Mouse (Mus musculus): ENCODE data around the gene Zfp382. TPM values are rescaled to one million over a fixed set of nuclear protein-coding genes. Genes with fewer than 3 reads are reported as not detected.
A peak's percentile ranks its signal among the peaks of the same experiment; 100 is the strongest.
"Not testable (repeated sequence)": the region's sequence is repeated elsewhere in the genome, so short reads cannot be mapped to it uniquely, and the experiment has no call there.

The Zfp382 gene
- total RNA-seq, 2 experiments from 2014 or later = 1.2 to 3.3 TPM

DNA sequence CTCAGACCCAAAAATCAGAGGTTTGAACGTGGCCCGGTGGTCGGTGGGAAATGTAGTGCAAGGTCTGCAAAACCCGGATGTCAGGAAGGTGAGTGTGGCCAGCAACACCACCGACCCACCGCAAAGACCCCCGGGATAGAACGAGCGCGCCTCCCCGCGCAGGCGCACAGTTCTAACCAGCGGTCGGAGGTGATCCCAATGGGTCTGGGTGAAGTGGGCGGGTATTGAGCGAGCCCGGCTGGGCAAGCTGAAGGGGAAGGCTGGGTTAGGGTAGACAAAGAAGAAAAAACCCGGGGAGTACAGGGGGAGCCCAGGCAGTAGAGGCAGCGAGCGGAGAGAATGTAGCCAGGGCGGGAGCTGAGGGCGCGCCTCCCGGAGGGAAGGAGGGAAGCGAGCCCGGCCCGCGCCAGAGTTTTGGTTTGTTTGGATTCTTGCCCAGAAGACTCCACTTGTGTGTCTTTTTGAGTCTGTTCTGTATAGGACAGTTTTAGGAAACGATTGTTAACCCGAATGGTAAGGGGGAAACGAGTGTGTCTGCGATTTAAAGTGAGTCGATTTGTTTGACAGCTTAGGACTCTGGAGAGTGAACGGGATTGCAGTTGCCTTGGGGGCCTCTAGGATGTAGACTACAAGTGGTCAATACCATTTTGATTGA, 21.9 kb downstream of the Zfp382 start:
- ATAC-seq (replicated peaks; ENCODE audit: low FRiP score, poor library complexity, severe bottlenecking) = no peak

DNA sequence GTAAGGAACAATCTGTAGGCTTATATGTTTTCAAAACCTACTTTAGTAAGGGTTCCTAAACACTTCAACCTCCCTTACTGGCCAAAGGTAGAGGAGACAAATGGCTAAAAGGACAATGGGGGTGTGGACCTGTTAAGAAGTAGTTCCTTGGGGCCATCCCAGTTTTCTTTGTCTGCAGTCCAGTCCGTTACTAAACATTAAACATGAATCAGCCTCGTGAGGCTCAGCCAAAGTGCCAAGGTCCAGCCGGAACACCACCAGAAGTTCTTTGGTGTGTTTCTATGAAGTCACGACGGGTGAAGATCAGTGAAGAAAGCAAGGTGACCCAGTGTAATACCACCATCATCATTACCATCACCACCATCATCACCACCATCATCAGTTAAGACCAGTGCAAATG, 25.3 kb downstream of the Zfp382 start:
- ATAC-seq (replicated peaks; ENCODE audit: low FRiP score, poor library complexity, severe bottlenecking) = no peak

DNA sequence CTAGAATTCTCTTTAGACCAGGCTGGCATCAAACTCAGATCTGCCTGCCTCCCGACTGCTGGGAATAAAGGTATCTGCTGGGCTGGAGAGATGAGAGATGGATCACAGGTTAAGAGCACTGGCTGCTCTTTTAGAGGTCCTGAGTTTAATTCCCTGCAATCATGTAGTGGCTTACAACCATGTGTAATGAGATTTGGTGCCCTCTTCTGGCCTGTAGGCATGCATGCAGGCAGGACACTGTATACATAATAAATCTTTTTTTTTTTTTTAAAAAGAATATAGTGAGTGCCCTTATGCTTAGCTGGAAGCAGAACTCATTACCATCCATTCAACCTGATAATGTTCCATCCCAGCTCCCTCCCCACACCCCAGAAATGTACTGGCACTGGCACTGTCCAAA, 32.3 kb downstream of the Zfp382 start:
- ATAC-seq (replicated peaks; ENCODE audit: low FRiP score, poor library complexity, severe bottlenecking) = no peak

DNA sequence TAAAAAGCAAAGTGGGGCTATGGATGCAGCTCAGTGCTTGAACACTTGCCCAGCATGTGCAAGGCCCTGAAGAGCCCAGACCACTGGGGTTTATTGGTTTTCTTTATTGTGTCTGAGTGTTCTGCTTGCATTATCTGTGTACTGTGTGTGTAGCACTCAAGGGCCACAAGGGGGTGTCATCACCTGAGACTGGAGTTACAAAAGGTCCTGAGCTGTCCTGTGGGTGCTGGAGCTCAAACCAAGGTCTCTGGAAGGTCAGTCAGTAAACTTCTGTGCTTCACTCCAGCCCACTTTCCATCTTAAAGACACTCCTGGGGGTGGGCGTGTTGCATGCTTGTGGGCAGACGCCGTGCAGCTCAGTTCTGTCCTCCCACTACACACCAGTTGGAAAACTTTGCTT, 33.8 kb downstream of the Zfp382 start:
- no peak for ATAC-seq (replicated peaks; ENCODE audit: low FRiP score, poor library complexity, severe bottlenecking)

DNA sequence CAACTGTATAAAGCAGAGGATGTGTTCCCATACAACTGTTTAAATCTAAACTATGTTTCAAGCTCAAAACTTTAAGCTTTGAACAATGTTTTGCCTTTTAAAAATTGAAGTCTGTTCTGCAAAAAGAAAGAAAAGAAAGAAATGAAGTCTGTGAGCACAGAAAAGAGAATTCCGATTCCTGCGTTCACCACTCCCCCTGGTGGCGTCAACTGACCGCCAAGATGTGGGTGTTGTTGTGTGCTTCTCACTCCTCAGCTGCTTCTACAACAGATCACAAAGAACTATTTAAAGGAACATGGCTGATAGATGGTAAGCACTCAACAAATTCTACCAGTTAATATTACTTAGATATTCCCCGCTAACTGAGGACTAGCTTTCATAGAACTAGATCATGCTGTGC, 41.4 kb downstream of the Zfp382 start:
- ATAC-seq (replicated peaks; ENCODE audit: low FRiP score, poor library complexity, severe bottlenecking) = no peak

DNA sequence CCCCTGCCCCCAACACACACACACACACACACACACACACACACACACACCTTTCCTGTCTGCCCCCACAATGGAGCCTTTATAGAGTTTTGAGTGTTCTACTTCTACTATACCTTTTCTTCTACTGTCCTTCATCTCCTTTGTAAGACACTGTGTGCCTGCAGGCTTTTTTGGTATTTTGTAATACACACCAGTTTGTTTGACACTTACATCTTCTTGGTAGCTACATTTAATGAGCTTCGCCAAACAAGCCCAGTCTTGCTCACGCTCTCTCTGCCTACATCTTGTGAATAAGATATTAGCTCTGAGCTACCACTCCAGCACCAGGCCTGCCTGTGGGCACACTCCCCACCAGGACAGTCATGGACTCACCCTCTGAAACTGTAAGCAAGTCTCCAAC, 43.0 kb downstream of the Zfp382 start:
- ATAC-seq (replicated peaks; ENCODE audit: low FRiP score, poor library complexity, severe bottlenecking) = no peak

DNA sequence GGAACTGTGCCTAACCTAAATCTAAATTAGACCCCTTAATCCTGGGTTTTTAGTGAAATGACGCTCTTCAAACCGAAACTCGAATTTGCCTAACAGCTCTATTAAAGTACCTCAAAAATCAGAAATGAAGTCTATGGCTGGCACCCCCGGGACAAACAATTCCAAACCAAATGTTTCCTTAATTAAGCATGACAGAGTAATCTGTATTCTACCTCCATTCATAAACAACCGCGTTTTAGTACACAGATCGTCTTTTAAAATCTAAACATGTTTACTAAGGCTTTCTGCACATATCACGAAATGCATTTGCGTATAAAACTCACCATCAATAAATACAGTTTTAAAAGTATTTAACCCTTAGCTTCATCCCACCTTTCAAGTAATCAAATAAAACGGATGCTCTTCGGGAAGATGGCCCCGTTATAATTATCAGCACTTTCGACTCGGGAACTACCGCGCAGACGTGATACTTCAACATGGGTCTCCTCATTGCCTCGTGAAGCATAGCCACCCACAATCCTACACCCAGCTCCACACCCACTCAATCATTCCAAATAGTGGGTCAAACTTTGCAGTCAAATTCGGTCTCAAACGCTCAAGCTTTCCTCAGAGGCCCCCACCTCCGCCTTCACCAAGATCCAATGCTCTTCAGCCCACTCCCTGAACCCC, 47.3 kb downstream of the Zfp382 start:
- peak; percentile 54 for ATAC-seq (replicated peaks; ENCODE audit: low FRiP score, poor library complexity, severe bottlenecking)

DNA sequence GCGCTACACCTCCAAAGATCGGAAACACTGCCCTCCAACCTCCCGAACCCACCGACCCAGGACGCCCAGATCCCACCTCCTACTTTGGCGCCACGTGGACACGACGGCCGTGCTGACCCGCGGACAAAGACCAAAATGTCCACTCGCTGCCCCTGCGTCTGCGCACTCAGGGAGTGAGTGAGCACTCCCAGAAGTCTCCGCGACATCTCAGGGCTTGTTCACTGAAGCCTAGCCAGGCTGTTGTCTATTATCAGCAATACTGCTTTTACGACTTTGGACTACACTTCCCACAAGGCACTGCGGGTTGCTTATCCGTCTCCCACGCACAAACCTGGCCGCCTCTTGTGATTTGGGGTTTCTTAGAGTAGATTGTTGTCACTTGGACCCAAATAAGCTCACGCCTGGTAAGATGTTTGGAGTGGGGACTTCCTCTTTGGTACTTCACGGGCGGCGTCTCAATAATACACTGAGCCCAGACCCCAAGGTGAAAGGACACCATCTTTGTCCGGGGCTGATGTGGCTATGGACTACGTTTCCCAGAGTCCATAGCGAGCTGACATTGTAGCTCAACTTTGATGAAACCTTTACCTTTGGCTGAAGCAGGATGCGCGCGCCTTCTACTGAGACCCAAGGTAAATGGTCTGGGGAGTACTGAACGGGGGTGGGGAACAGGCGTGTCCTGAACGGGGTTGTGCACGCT, 48.0 kb downstream of the Zfp382 start, which contains the start of gene Zfp146:
Gene Zfp146 (minus strand): TSS at position 168 of the 700 bp plus-strand sequence.
- ATAC-seq (replicated peaks; ENCODE audit: low FRiP score, poor library complexity, severe bottlenecking) = peak; percentile 95

DNA sequence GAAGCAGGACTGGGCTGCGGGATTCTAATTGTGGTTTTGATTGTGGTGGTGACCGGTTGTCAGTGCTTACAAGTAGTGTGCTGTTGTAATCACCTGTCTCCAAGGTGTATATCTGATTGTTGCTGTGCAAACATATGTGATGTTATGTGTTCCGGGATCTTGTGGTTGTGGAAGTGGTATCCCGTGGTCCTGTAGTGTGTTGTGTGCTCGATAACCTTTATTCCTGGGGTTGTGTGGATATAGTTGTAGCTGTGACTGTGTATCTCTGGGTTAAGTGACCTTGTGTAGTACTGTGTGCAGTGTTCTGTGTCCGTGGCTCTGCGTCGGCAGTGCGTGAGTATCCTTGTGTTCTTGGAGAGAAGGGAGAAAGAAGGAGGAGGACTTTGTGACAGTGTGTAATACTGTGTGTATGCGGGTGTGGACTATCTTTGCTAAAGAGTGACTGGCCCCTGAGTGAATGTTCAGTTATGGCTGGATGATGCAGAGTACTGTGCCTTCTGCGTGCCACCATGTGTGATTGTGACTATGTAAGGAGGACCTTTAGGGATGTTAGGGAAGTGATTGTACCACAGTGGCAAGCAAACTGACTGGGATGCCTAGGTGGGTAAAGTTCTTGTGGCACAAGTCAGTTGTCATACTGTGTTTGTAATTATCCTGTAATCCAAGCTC, 48.7 kb downstream of the Zfp382 start:
- peak; percentile 23 for ATAC-seq (replicated peaks; ENCODE audit: low FRiP score, poor library complexity, severe bottlenecking)

DNA sequence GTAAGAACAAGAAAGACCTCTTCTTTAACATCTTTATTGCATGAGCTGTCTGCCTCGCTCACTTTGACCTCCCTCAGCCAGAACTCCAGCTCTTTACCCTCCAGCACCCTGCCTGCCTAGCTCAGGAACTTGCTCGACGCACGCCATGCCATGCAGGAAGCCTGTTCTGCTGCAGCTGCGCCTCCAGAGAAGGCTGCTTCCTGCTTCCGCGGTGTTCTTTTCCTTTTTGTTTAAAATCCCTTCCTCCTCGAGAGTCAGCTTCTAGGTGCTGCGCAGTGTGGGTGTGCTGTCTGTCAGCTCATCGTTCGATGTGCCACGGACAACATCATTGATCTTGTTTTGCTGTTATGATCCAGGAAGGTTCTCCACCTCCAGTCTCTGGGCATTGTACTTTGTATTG, 54.7 kb downstream of the Zfp382 start:
- no peak for ATAC-seq (replicated peaks; ENCODE audit: low FRiP score, poor library complexity, severe bottlenecking)

DNA sequence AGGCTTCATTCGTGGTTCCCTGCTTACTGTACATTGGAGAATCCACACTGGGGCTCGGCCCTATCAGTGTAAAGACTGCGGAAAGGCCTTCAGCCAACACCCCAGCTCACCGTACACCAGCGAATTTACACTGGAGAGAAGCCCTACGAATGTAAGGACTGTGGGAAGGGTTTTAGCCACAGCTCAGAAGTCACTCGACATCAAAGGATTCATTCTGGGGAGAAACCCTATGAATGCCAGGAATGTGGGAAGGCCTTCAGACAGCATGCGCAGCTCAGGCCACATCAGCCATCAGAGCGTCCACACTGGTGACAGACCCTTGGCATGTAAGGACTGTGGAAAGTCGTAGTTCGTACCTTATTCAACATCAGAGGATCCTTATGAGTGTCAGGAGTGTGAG, 56.5 kb downstream of the Zfp382 start:
- ATAC-seq (replicated peaks; ENCODE audit: low FRiP score, poor library complexity, severe bottlenecking) = no peak

DNA sequence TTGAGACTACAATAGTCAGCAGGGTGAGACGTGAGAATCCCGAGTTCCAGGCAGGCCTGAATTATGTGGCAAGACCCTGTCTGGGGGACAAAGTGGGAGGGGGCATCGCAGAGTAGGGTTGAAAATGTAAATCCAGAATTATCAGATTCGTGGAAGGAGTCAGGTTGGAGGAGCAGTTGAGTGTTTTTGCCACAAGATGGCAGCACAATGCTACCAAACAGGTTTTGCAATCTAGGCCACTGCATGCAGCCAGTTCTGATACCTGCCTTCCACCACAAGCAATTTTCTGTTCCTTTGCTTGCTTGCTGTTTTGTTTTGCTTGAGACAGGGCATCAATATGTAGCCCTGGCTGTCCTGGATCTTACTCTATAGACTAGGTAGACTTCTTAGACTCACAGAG, 59.6 kb downstream of the Zfp382 start:
- peak; percentile 80 for ATAC-seq (replicated peaks; ENCODE audit: low FRiP score, poor library complexity, severe bottlenecking)

DNA sequence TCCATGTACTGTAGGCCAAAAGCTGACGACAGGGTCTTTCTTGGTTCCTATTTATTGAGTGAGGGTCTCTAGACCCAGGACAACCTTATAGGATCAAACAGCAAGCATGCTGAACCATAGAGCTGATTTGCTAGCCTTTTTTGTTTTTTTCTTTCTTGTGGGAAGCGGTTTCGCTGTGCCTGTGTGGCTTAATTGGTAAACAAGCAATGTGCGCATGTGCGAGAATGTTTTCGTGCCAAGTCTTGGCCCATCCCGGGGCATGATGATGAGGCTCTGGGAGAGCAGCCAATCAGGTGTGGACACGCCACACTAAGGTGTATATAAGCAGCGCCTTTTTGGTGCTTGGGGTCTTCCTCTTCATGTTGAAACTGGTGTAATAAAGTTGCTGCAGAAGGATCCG, 60.2 kb downstream of the Zfp382 start:
- ATAC-seq (replicated peaks; ENCODE audit: low FRiP score, poor library complexity, severe bottlenecking) = not testable (repeated sequence)

DNA sequence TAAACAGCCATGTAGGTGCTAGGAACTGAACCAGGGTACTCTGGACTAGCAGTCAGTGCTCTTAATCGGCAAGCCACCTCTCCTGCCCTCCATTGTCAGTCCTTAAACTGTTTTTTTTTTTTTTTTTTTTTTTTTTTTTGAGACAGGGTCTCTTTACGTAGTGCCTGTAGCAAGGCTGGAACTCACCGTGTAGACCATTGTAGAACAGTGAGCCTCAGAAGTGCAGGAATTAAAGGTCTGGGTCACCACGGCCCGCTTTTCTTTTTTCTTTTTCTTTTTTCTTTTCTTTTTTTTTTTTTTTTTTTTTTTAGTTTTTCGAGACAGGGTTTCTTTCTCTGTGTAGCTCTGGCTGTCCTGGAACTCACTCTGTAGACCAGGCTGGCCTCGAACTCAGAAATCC, 61.4 kb downstream of the Zfp382 start:
- not testable (repeated sequence) for ATAC-seq (replicated peaks; ENCODE audit: low FRiP score, poor library complexity, severe bottlenecking)

DNA sequence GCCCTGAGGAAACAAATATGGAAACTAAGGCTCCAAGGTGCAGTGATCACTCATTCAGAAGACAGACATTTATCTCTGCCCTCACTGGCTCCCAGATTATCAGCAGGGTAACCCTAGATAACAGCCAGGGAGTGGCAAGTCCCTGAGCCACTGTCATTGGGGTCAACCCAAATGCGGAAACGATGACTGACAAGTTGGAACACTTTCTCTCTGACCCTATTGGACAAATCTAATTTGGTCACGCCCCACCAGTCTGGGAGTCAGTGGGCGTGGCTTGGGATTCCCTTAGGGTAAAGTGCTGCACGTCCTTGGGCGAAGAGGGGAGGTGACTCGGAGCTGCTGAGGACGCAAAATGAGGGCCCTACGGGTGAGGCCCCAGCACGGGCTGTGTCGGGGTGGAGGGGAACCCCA, 62.1 kb downstream of the Zfp382 start, which contains the start of gene Cox7a1:
Gene Cox7a1 (plus strand): TSS at position 266 of the 411 bp plus-strand sequence.
- peak; percentile 89 for ATAC-seq (replicated peaks; ENCODE audit: low FRiP score, poor library complexity, severe bottlenecking)

Other genes with a start within 250 kb of the Zfp382 start
- 1.0 and 1.2 TPM in 2 replicates for gene Zfp27, start 215.4 kb upstream of the Zfp382 start, total RNA-seq (2015; ENCODE audit: low replicate concordance)
- gene Zfp27, start 215.4 kb upstream of the Zfp382 start, total RNA-seq (2017; ENCODE audit: low replicate concordance) = 1.4 and 1.7 TPM in 2 replicates
- not detected in 2 replicates for gene Zfp383, start 213.7 kb upstream of the Zfp382 start, total RNA-seq (2015; ENCODE audit: low replicate concordance)
- not detected in 2 replicates for gene Zfp383, start 213.7 kb upstream of the Zfp382 start, total RNA-seq (2017; ENCODE audit: low replicate concordance)
- gene Zfp74, start 167.9 kb upstream of the Zfp382 start, total RNA-seq (2015; ENCODE audit: low replicate concordance) = 2.3 and 2.7 TPM in 2 replicates
- 1.4 and 1.7 TPM in 2 replicates for gene Zfp74, start 167.9 kb upstream of the Zfp382 start, total RNA-seq (2017; ENCODE audit: low replicate concordance)
- gene Zfp568, start 138.0 kb upstream of the Zfp382 start, total RNA-seq (2015; ENCODE audit: low replicate concordance) = 2.5 and 3.5 TPM in 2 replicates
- gene Zfp568, start 138.0 kb upstream of the Zfp382 start, total RNA-seq (2017; ENCODE audit: low replicate concordance) = 3.0 and 4.2 TPM in 2 replicates
- not detected in 2 replicates for gene Zfp14, start 70.6 kb upstream of the Zfp382 start, total RNA-seq (2015; ENCODE audit: low replicate concordance)
- gene Zfp14, start 70.6 kb upstream of the Zfp382 start, total RNA-seq (2017; ENCODE audit: low replicate concordance) = 1.7 TPM in 1 of 2 replicates, not detected in the other
- gene Zfp82, start 49.0 kb upstream of the Zfp382 start, total RNA-seq (2015; ENCODE audit: low replicate concordance) = not detected in 2 replicates
- 0.84 TPM in 1 of 2 replicates, not detected in the other for gene Zfp82, start 49.0 kb upstream of the Zfp382 start, total RNA-seq (2017; ENCODE audit: low replicate concordance)
- not detected in 2 replicates for gene Gm26920, start 31.5 kb upstream of the Zfp382 start, total RNA-seq (2015; ENCODE audit: low replicate concordance)
- not detected in 2 replicates for gene Gm26920, start 31.5 kb upstream of the Zfp382 start, total RNA-seq (2017; ENCODE audit: low replicate concordance)
- gene Zfp566, start 31.4 kb upstream of the Zfp382 start, total RNA-seq (2015; ENCODE audit: low replicate concordance) = 0.38 and 2.1 TPM in 2 replicates
- gene Zfp566, start 31.4 kb upstream of the Zfp382 start, total RNA-seq (2017; ENCODE audit: low replicate concordance) = 0.34 TPM in 1 of 2 replicates, not detected in the other
- 12.7 and 14.6 TPM in 2 replicates for gene Zfp260, start 27.2 kb upstream of the Zfp382 start, total RNA-seq (2015; ENCODE audit: low replicate concordance)
- gene Zfp260, start 27.2 kb upstream of the Zfp382 start, total RNA-seq (2017; ENCODE audit: low replicate concordance) = 4.5 and 10.7 TPM in 2 replicates
- 21.5 and 34.4 TPM in 2 replicates for gene Zfp146, start 47.8 kb downstream of the Zfp382 start, total RNA-seq (2015; ENCODE audit: low replicate concordance)
- 30.3 and 56.9 TPM in 2 replicates for gene Zfp146, start 47.8 kb downstream of the Zfp382 start, total RNA-seq (2017; ENCODE audit: low replicate concordance)
- not detected in 2 replicates for gene Cox7a1, start 62.2 kb downstream of the Zfp382 start, total RNA-seq (2015; ENCODE audit: low replicate concordance)
- gene Cox7a1, start 62.2 kb downstream of the Zfp382 start, total RNA-seq (2017; ENCODE audit: low replicate concordance) = not detected in 2 replicates
- gene Capns1, start 76.9 kb downstream of the Zfp382 start, total RNA-seq (2015; ENCODE audit: low replicate concordance) = 121 and 178 TPM in 2 replicates
- 60.6 and 91.3 TPM in 2 replicates for gene Capns1, start 76.9 kb downstream of the Zfp382 start, total RNA-seq (2017; ENCODE audit: low replicate concordance)
- gene Polr2i, start 110.0 kb downstream of the Zfp382 start, total RNA-seq (2015; ENCODE audit: low replicate concordance) = 9.8 and 22.1 TPM in 2 replicates
- gene Polr2i, start 110.0 kb downstream of the Zfp382 start, total RNA-seq (2017; ENCODE audit: low replicate concordance) = 11.0 and 12.6 TPM in 2 replicates
- gene Tbcb, start 110.3 kb downstream of the Zfp382 start, total RNA-seq (2015; ENCODE audit: low replicate concordance) = 36.4 and 38.6 TPM in 2 replicates
- gene Tbcb, start 110.3 kb downstream of the Zfp382 start, total RNA-seq (2017; ENCODE audit: low replicate concordance) = 6.3 and 11.7 TPM in 2 replicates
- not detected in 2 replicates for gene Ovol3, start 113.8 kb downstream of the Zfp382 start, total RNA-seq (2015; ENCODE audit: low replicate concordance)
- gene Ovol3, start 113.8 kb downstream of the Zfp382 start, total RNA-seq (2017; ENCODE audit: low replicate concordance) = not detected in 2 replicates
- gene Thap8, start 158.2 kb downstream of the Zfp382 start, total RNA-seq (2015; ENCODE audit: low replicate concordance) = not detected in 2 replicates
- gene Thap8, start 158.2 kb downstream of the Zfp382 start, total RNA-seq (2017; ENCODE audit: low replicate concordance) = not detected in 2 replicates
- 6.9 and 22.5 TPM in 2 replicates for gene Wdr62, start 158.5 kb downstream of the Zfp382 start, total RNA-seq (2015; ENCODE audit: low replicate concordance)
- 4.9 and 11.7 TPM in 2 replicates for gene Wdr62, start 158.5 kb downstream of the Zfp382 start, total RNA-seq (2017; ENCODE audit: low replicate concordance)
- gene Clip3, start 169.8 kb downstream of the Zfp382 start, total RNA-seq (2015; ENCODE audit: low replicate concordance) = not detected in 2 replicates
- gene Clip3, start 169.8 kb downstream of the Zfp382 start, total RNA-seq (2017; ENCODE audit: low replicate concordance) = not detected in 2 replicates
- 0.96 and 3.3 TPM in 2 replicates for gene Alkbh6, start 186.8 kb downstream of the Zfp382 start, total RNA-seq (2015; ENCODE audit: low replicate concordance)
- gene Alkbh6, start 186.8 kb downstream of the Zfp382 start, total RNA-seq (2017; ENCODE audit: low replicate concordance) = 2.0 and 5.4 TPM in 2 replicates
- gene Syne4, start 192.9 kb downstream of the Zfp382 start, total RNA-seq (2015; ENCODE audit: low replicate concordance) = not detected in 2 replicates
- not detected in 2 replicates for gene Syne4, start 192.9 kb downstream of the Zfp382 start, total RNA-seq (2017; ENCODE audit: low replicate concordance)
- gene E130208F15Rik, start 199.8 kb downstream of the Zfp382 start, total RNA-seq (2015; ENCODE audit: low replicate concordance) = not detected in 2 replicates
- 1.5 TPM in 1 of 2 replicates, not detected in the other for gene E130208F15Rik, start 199.8 kb downstream of the Zfp382 start, total RNA-seq (2017; ENCODE audit: low replicate concordance)
- 0.84 TPM in 1 of 2 replicates, not detected in the other for gene Sdhaf1, start 202.0 kb downstream of the Zfp382 start, total RNA-seq (2015; ENCODE audit: low replicate concordance)
- 0.77 and 2.8 TPM in 2 replicates for gene Sdhaf1, start 202.0 kb downstream of the Zfp382 start, total RNA-seq (2017; ENCODE audit: low replicate concordance)
- not detected in 2 replicates for gene Lrfn3, start 240.8 kb downstream of the Zfp382 start, total RNA-seq (2015; ENCODE audit: low replicate concordance)
- gene Lrfn3, start 240.8 kb downstream of the Zfp382 start, total RNA-seq (2017; ENCODE audit: low replicate concordance) = not detected in 2 replicates

All from erythroblast, adult 5-6 weeks (primary cell).